ENCODE assay signal across 8 mouse cellular contexts in genomic region chr19:8724392-8724791, GRCm38 (mm10). TPM values are rescaled to one million over a fixed set of nuclear protein-coding genes. Genes with fewer than 3 reads are reported as not detected.
A peak's percentile ranks its signal among the peaks of the same experiment; 100 is the strongest.
DNase-seq lines count a peak whose midpoint lies in the region; ATAC-seq and TF ChIP-seq lines count a peak whose summit lies in the region.

No protein-coding gene starts in this region.

- peaks cover 36% of the 10 kb centered on the region for H3K79me2 ChIP-seq in MEL (ENCODE audit: control insufficient read depth, insufficient read depth, low read length, poor library complexity)

- peak overlapping the region; percentile 63 for H3K4me2 ChIP-seq in heart, embryonic 15.5 days
- H3K4me2 ChIP-seq in hindbrain, embryonic 11.5 days (replicated peaks; ENCODE audit: low read depth, low read length): peak overlapping the region; percentile 44
- H3K4me2 ChIP-seq in midbrain, embryonic 11.5 days: peak overlapping the region; percentile 67

- ATAC-seq in heart, embryonic 15.5 days (replicated peaks; ENCODE audit: insufficient number of reproducible peaks, insufficient read depth, low FRiP score, low read depth): no peak
- ATAC-seq in hindbrain, embryonic 11.5 days (ENCODE audit: low FRiP score): no peak
- no peak for ATAC-seq in midbrain, embryonic 11.5 days (ENCODE audit: low FRiP score)
- no peak for ATAC-seq in monocyte, adult 5-6 weeks (replicated peaks; ENCODE audit: insufficient number of reproducible peaks, low FRiP score, low TSS enrichment, poor library complexity, severe bottlenecking)

- no peak for DNase-seq in heart, adult 8-10 months (ENCODE audit: low spot score)
- DNase-seq in MEL (ENCODE audit: low read depth, low spot score): peak; percentile 57
- DNase-seq in hindbrain, embryonic 11.5 days (ENCODE audit: low spot score): no peak
- no peak for DNase-seq in midbrain, embryonic 11.5 days (ENCODE audit: low spot score, missing footprints)
- DNase-seq in left cerebral cortex, adult 8-10 months (ENCODE audit: low spot score in 2 of 2): no peak
- no peak for DNase-seq in ovary, postnatal 36 days (ENCODE audit: low spot score)

- no peak for TF ChIP-seq RAD21 in MEL (IDR thresholded peaks at IDR 0.05; ENCODE audit: low read depth, low read length)

- H3K4me3 ChIP-seq in heart, embryonic 15.5 days: peak overlapping the region; percentile 65
- H3K4me3 ChIP-seq in MEL (ENCODE audit: control insufficient read depth in 1 of 2, insufficient read depth in 1 of 2, low read depth in 2 of 2, low read length in 2 of 2): peak overlapping the region; percentile 59 to 95
- peak overlapping the region; percentile 84 for H3K4me3 ChIP-seq in hindbrain, embryonic 11.5 days (ENCODE audit: low read depth, low read length)
- H3K4me3 ChIP-seq in midbrain, embryonic 11.5 days (ENCODE audit: low read depth, low read length): peak overlapping the region; percentile 90

- peak overlapping the region; percentile 84 for H3K9ac ChIP-seq in heart, embryonic 15.5 days
- peak overlapping the region; percentile 97 for H3K9ac ChIP-seq in MEL (ENCODE audit: control insufficient read depth, low read depth, low read length, poor library complexity, severe bottlenecking)
- peak overlapping the region; percentile 98 for H3K9ac ChIP-seq in hindbrain, embryonic 11.5 days (ENCODE audit: low read depth, low read length)
- H3K9ac ChIP-seq in midbrain, embryonic 11.5 days (ENCODE audit: low read length): peak overlapping the region; percentile 99

- WGBS in heart, embryonic 15.5 days: 6% methylated on average over 2 of the region's 2 CpGs
- 5% methylated on average over 2 of the region's 2 CpGs for WGBS in hindbrain, embryonic 11.5 days
- 5% methylated on average over 2 of the region's 2 CpGs for WGBS in midbrain, embryonic 11.5 days

- TF ChIP-seq POLR2A in MEL (IDR thresholded peaks at IDR 0.05; ENCODE audit: control insufficient read depth in 1 of 2, insufficient read depth in 1 of 2, low read depth in 1 of 2, low read length in 2 of 2, poor library complexity in 1 of 2): no peak; a peak in 1 of 4 replicates

- no peak for TF ChIP-seq EP300 in MEL (IDR thresholded peaks at IDR 0.05; ENCODE audit: low read depth in 1 of 2, low read length in 2 of 2)

- peak overlapping the region; percentile 88 for H3K27ac ChIP-seq in heart, embryonic 15.5 days
- peak overlapping the region; percentile 97 for H3K27ac ChIP-seq in MEL (ENCODE audit: control insufficient read depth, low read depth, low read length)
- no peak overlapping the region for H3K27ac ChIP-seq in hindbrain, embryonic 11.5 days (ENCODE audit: low read depth, low read length)
- H3K27ac ChIP-seq in midbrain, embryonic 11.5 days (ENCODE audit: low read depth, low read length): peak overlapping the region; percentile 82

- no peaks in the 10 kb centered on the region for H3K27me3 ChIP-seq in heart, embryonic 15.5 days
- no peaks in the 10 kb centered on the region for H3K27me3 ChIP-seq in MEL (ENCODE audit: control insufficient read depth in 1 of 2, insufficient read depth in 2 of 2, low read length in 2 of 2)
- no peaks in the 10 kb centered on the region for H3K27me3 ChIP-seq in hindbrain, embryonic 11.5 days (ENCODE audit: control insufficient read depth, insufficient read depth, low read length)
- no peaks in the 10 kb centered on the region for H3K27me3 ChIP-seq in midbrain, embryonic 11.5 days (ENCODE audit: control insufficient read depth, insufficient read depth, low read length)

- peaks cover 28% of the 10 kb centered on the region for H3K36me3 ChIP-seq in heart, embryonic 15.5 days
- H3K36me3 ChIP-seq in MEL (ENCODE audit: control insufficient read depth in 1 of 2, insufficient read depth in 2 of 2, low read length in 2 of 2): peaks cover 12 to 22% of the 10 kb centered on the region in 2 experiments
- peaks cover 7% of the 10 kb centered on the region; the same call in 1 of the 2 replicates for H3K36me3 ChIP-seq in hindbrain, embryonic 11.5 days (ENCODE audit: control insufficient read depth, insufficient read depth, low read length)
- peaks cover 8% of the 10 kb centered on the region for H3K36me3 ChIP-seq in midbrain, embryonic 11.5 days (ENCODE audit: control insufficient read depth, insufficient read depth, low read length)

- peaks cover 29% of the 10 kb centered on the region for H3K4me1 ChIP-seq in heart, embryonic 15.5 days (replicated peaks)
- peaks cover 0 to 7% of the 10 kb centered on the region in 2 experiments; a peak in 1 of 4 replicates for H3K4me1 ChIP-seq in MEL (ENCODE audit: control insufficient read depth in 1 of 2, insufficient read depth in 2 of 2, low read length in 2 of 2)
- no peaks in the 10 kb centered on the region for H3K4me1 ChIP-seq in hindbrain, embryonic 11.5 days (replicated peaks; ENCODE audit: control insufficient read depth, insufficient read depth, low read length)
- H3K4me1 ChIP-seq in midbrain, embryonic 11.5 days (ENCODE audit: control insufficient read depth, insufficient read depth, low read length): peaks cover 14% of the 10 kb centered on the region

- H3K9me3 ChIP-seq in heart, embryonic 15.5 days (replicated peaks): no peaks in the 10 kb centered on the region
- no peaks in the 10 kb centered on the region for H3K9me3 ChIP-seq in MEL (replicated peaks; ENCODE audit: insufficient read depth, low read length)
- H3K9me3 ChIP-seq in hindbrain, embryonic 11.5 days (ENCODE audit: control insufficient read depth, low read length): no peaks in the 10 kb centered on the region
- H3K9me3 ChIP-seq in midbrain, embryonic 11.5 days (ENCODE audit: control insufficient read depth, low read length): no peaks in the 10 kb centered on the region

- TF ChIP-seq CTCF in MEL (IDR thresholded peaks at IDR 0.05 in 2 of 3, conservative IDR thresholded peaks at IDR 0.05 in 1 of 3; ENCODE audit: control insufficient read depth in 1 of 3, insufficient read depth in 1 of 3, low read depth in 2 of 3, low read length in 3 of 3, poor library complexity in 1 of 3, severe bottlenecking in 1 of 3): no peak

RNA-seq across cellular contexts. Expression of gene Slc3a2, which starts 1.2 kb away (rescaled TPM):
- 59.4 and 71.5 TPM in 2 replicates for polyA plus RNA-seq in heart, embryonic 15.5 days (2015; fragmentation: Nextera tagmentation; extraction: Ambion mirVana)
- 10 to 100 TPM; 39.5 to 43.6 (median 41.9) TPM for total RNA-seq in heart, adult 8-10 months (2022)
- total RNA-seq in MEL (2012; rRNA removed): 164 and 253 TPM in 2 replicates
- polyA plus RNA-seq in MEL (2012; ENCODE audit: insufficient read depth in 1 of 2, insufficient read length in 2 of 2, low read depth in 1 of 2, low replicate concordance in 2 of 2, missing spikeins in 1 of 2): 100 to 1,000 TPM; 428 to 670 TPM
- 123 and 136 TPM in 2 replicates for polyA plus RNA-seq in hindbrain, embryonic 11.5 days (2014; fragmentation: Nextera tagmentation; extraction: Ambion mirVana)
- polyA plus RNA-seq in midbrain, embryonic 11.5 days (2014; fragmentation: Nextera tagmentation; extraction: Ambion mirVana): 139 and 142 TPM in 2 replicates
- total RNA-seq in left cerebral cortex, adult 8-10 months (2022): 100 to 1,000 TPM; 147 to 155 (median 150) TPM
- 61.4 to 198 TPM (median 77.3 TPM) in 3 replicates for total RNA-seq in monocyte, adult 5-6 weeks (2017)

RNA-seq across cellular contexts. Expression of gene Wdr74, which starts 11.2 kb away (rescaled TPM):
- polyA plus RNA-seq in heart, embryonic 15.5 days (2015; fragmentation: Nextera tagmentation; extraction: Ambion mirVana): 42.8 and 59.3 TPM in 2 replicates
- 10 to 100 TPM; 16.1 to 19.6 (median 17.5) TPM for total RNA-seq in heart, adult 8-10 months (2022)
- 158 and 208 TPM in 2 replicates for total RNA-seq in MEL (2012; rRNA removed)
- 100 to 1,000 TPM; 208 to 803 TPM for polyA plus RNA-seq in MEL (2012; ENCODE audit: insufficient read depth in 1 of 2, insufficient read length in 2 of 2, low read depth in 1 of 2, low replicate concordance in 2 of 2, missing spikeins in 1 of 2)
- 83.6 and 87.1 TPM in 2 replicates for polyA plus RNA-seq in hindbrain, embryonic 11.5 days (2014; fragmentation: Nextera tagmentation; extraction: Ambion mirVana)
- polyA plus RNA-seq in midbrain, embryonic 11.5 days (2014; fragmentation: Nextera tagmentation; extraction: Ambion mirVana): 74.2 and 83.7 TPM in 2 replicates
- total RNA-seq in left cerebral cortex, adult 8-10 months (2022): 10 to 100 TPM; 43.0 to 47.5 (median 45.1) TPM
- total RNA-seq in monocyte, adult 5-6 weeks (2017): 32.5 to 68.4 TPM (median 56.6 TPM) in 3 replicates

RNA-seq across cellular contexts. Expression of gene 1700092M07Rik, which starts 16.1 kb away (rescaled TPM):
- polyA plus RNA-seq in heart, embryonic 15.5 days (2015; fragmentation: Nextera tagmentation; extraction: Ambion mirVana): 0.69 and 1.9 TPM in 2 replicates
- not detected for total RNA-seq in heart, adult 8-10 months (2022)
- 3.0 and 3.3 TPM in 2 replicates for total RNA-seq in MEL (2012; rRNA removed)
- 1 to 10 TPM in 1 of 2 experiments, not detected in 1; 4.3 TPM for polyA plus RNA-seq in MEL (2012; ENCODE audit: insufficient read depth in 1 of 2, insufficient read length in 2 of 2, low read depth in 1 of 2, low replicate concordance in 2 of 2, missing spikeins in 1 of 2)
- polyA plus RNA-seq in hindbrain, embryonic 11.5 days (2014; fragmentation: Nextera tagmentation; extraction: Ambion mirVana): 1.6 and 2.6 TPM in 2 replicates
- polyA plus RNA-seq in midbrain, embryonic 11.5 days (2014; fragmentation: Nextera tagmentation; extraction: Ambion mirVana): 1.5 and 2.7 TPM in 2 replicates
- 1 to 10 TPM in 2 of 4 experiments, not detected in 2; 1.4 to 2.0 TPM for total RNA-seq in left cerebral cortex, adult 8-10 months (2022)
- total RNA-seq in monocyte, adult 5-6 weeks (2017): 1.9 to 2.8 TPM in 2 of 3 replicates, not detected in the other

RNA-seq across cellular contexts. Expression of gene Stx5a, which starts 16.8 kb away (rescaled TPM):
- 81.0 and 92.0 TPM in 2 replicates for polyA plus RNA-seq in heart, embryonic 15.5 days (2015; fragmentation: Nextera tagmentation; extraction: Ambion mirVana)
- total RNA-seq in heart, adult 8-10 months (2022): 10 to 100 TPM; 20.9 to 27.3 (median 25.4) TPM
- 27.5 and 28.7 TPM in 2 replicates for total RNA-seq in MEL (2012; rRNA removed)
- polyA plus RNA-seq in MEL (2012; ENCODE audit: insufficient read depth in 1 of 2, insufficient read length in 2 of 2, low read depth in 1 of 2, low replicate concordance in 2 of 2, missing spikeins in 1 of 2): 10 to 100 TPM in 1 of 2 experiments, not detected in 1; 50.0 TPM
- polyA plus RNA-seq in hindbrain, embryonic 11.5 days (2014; fragmentation: Nextera tagmentation; extraction: Ambion mirVana): 100 and 111 TPM in 2 replicates
- polyA plus RNA-seq in midbrain, embryonic 11.5 days (2014; fragmentation: Nextera tagmentation; extraction: Ambion mirVana): 85.6 and 94.7 TPM in 2 replicates
- 10 to 100 TPM; 59.6 to 66.4 (median 65.6) TPM for total RNA-seq in left cerebral cortex, adult 8-10 months (2022)
- total RNA-seq in monocyte, adult 5-6 weeks (2017): 105 to 173 TPM (median 138 TPM) in 3 replicates

RNA-seq across cellular contexts. Expression of gene Nxf1, which starts 32.5 kb away (rescaled TPM):
- polyA plus RNA-seq in heart, embryonic 15.5 days (2015; fragmentation: Nextera tagmentation; extraction: Ambion mirVana): 100 and 132 TPM in 2 replicates
- total RNA-seq in heart, adult 8-10 months (2022): 10 to 100 TPM; 30.3 to 42.0 (median 33.7) TPM
- 107 and 122 TPM in 2 replicates for total RNA-seq in MEL (2012; rRNA removed)
- 100 to 1,000 TPM; 231 to 296 TPM for polyA plus RNA-seq in MEL (2012; ENCODE audit: insufficient read depth in 1 of 2, insufficient read length in 2 of 2, low read depth in 1 of 2, low replicate concordance in 2 of 2, missing spikeins in 1 of 2)
- 213 and 224 TPM in 2 replicates for polyA plus RNA-seq in hindbrain, embryonic 11.5 days (2014; fragmentation: Nextera tagmentation; extraction: Ambion mirVana)
- 209 and 235 TPM in 2 replicates for polyA plus RNA-seq in midbrain, embryonic 11.5 days (2014; fragmentation: Nextera tagmentation; extraction: Ambion mirVana)
- 10 to 100 TPM; 77.1 to 88.0 (median 80.2) TPM for total RNA-seq in left cerebral cortex, adult 8-10 months (2022)
- total RNA-seq in monocyte, adult 5-6 weeks (2017): 85.6 to 138 TPM (median 127 TPM) in 3 replicates
